Mouse (Mus musculus) heart, embryonic 12.5 days (tissue): ENCODE measurements around the gene Lrrc8b. TPM values are rescaled to one million over a fixed set of nuclear protein-coding genes. Genes with fewer than 3 reads are reported as not detected.

Experiments used
- ATAC-seq: fragments of 200-750 bp; cut with Nextera tagmentation; 2 replicates; pipeline ENCODE4 v1.8.0; 2017; ENCODE audit warnings: moderate TSS enrichment, moderate library complexity; ENCODE audit not compliant: insufficient number of reproducible peaks, low FRiP score
- H3K27ac ChIP-seq: fragments of 300-500 bp; sonication (generic); 2 replicates; pipeline ENCODE4 v1.5.1; 2016; ENCODE audit warnings: mild to moderate bottlenecking, moderate library complexity; ENCODE audit not compliant: poor library complexity, severe bottlenecking
- H3K27me3 ChIP-seq: fragments of 300-500 bp; sonication (generic); replicated peaks from 2 replicates; pipeline ENCODE4 v1.6.1; 2016; ENCODE audit warnings: mild to moderate bottlenecking, moderate library complexity
- H3K36me3 ChIP-seq: fragments of 300-500 bp; sonication (generic); 2 replicates; pipeline ENCODE4 v1.6.1; 2016; ENCODE audit warnings: mild to moderate bottlenecking, moderate library complexity
- H3K4me1 ChIP-seq: fragments of 300-500 bp; sonication (generic); replicated peaks from 2 replicates; pipeline ENCODE4 v1.6.1; 2016; ENCODE audit warnings: mild to moderate bottlenecking
- H3K4me2 ChIP-seq: fragments of 300-500 bp; sonication (generic); 2 replicates; pipeline ENCODE4 v1.6.1; 2016; ENCODE audit warnings: mild to moderate bottlenecking, moderate library complexity
- H3K4me3 ChIP-seq: fragments of 300-500 bp; sonication (generic); 2 replicates; pipeline ENCODE4 v1.5.1; 2016; ENCODE audit warnings: mild to moderate bottlenecking
- H3K9ac ChIP-seq: fragments of 300-500 bp; sonication (generic); 2 replicates; pipeline ENCODE4 v1.6.1; 2016; ENCODE audit warnings: mild to moderate bottlenecking, moderate library complexity
- H3K9me3 ChIP-seq: fragments of 300-500 bp; sonication (generic); replicated peaks from 2 replicates; pipeline ENCODE4 v1.6.1; 2016; ENCODE audit warnings: mild to moderate bottlenecking, moderate library complexity
- WGBS: fragments of 180-500 bp; shearing (Covaris S2); methylation state at CpG from one replicate; pipeline ENCODE4 v1.1.7; 2016; 5-methylcytosine and 5-hydroxymethylcytosine counted together
- polyA plus RNA-seq: library from polyadenylated mRNA; unstranded; fragments of >200 nt; fragmentation: Nextera tagmentation; extraction: Ambion mirVana; gene quantifications from 2 replicates; pipeline ENCODE4 v1.2.1, GENCODE M21; 2016

The Lrrc8b gene
- 6.1 and 6.5 TPM in 2 replicates for polyA plus RNA-seq

GRCm38 (mm10) chr5:105415198-105415791 is at the start of gene Lrrc8b:
Lrrc8b (plus strand) TSS chr5:105415775.
- peak; percentile 97 for ATAC-seq
- Histone ChIP-seq H3K9me3 (no peaks in the 10 kb centered on the region), H3K4me1 (0 out of 2 replicates have a peak, but pooled peaks cover 13% of the 10 kb centered on the region), H3K4me2 (peak within 1 kb of the TSS; percentile 97), H3K4me3 (peak within 1 kb of the TSS; percentile 73), H3K36me3 (no peaks in the 10 kb centered on the region), H3K9ac (peak within 1 kb of the TSS; percentile 88), H3K27ac (peak within 1 kb of the TSS; percentile 81), H3K27me3 (no peaks in the 10 kb centered on the region)
- WGBS: 3% methylated on average over 63 of the region's 63 CpGs

GRCm38 (mm10) chr5:105381482-105381881 is 34.1 kb upstream of the Lrrc8b start:
- WGBS: 71% methylated on average over 2 of the region's 2 CpGs
- Histone ChIP-seq H3K4me3 (no peak overlapping the region), H3K36me3 (no peaks in the 10 kb centered on the region), H3K4me2 (no peak overlapping the region), H3K27me3 (no peaks in the 10 kb centered on the region), H3K9me3 (no peaks in the 10 kb centered on the region), H3K4me1 (no peaks in the 10 kb centered on the region), H3K27ac (no peak overlapping the region), H3K9ac (no peak overlapping the region)
- no peak for ATAC-seq

- H3K27ac ChIP-seq: no peak overlapping the region
- H3K36me3 ChIP-seq: no peaks in the 10 kb centered on the region
- H3K27me3 ChIP-seq: no peaks in the 10 kb centered on the region
- 75% methylated on average over 2 of the region's 2 CpGs for WGBS
- H3K4me1 ChIP-seq: no peaks in the 10 kb centered on the region
- H3K9me3 ChIP-seq: peaks cover 31% of the 10 kb centered on the region
- no peak overlapping the region for H3K4me3 ChIP-seq
- no peak for ATAC-seq
- H3K9ac ChIP-seq: no peak overlapping the region
- H3K4me2 ChIP-seq: no peak overlapping the region
Measured at GRCm38 (mm10) chr5:105390346-105390745, 25.2 kb upstream of the Lrrc8b start.

- ATAC-seq: no peak
- Histone ChIP-seq H3K9ac (no peak overlapping the region), H3K4me2 (no peak overlapping the region), H3K9me3 (peaks cover 31% of the 10 kb centered on the region), H3K27me3 (no peaks in the 10 kb centered on the region), H3K4me1 (no peaks in the 10 kb centered on the region), H3K4me3 (no peak overlapping the region), H3K36me3 (no peaks in the 10 kb centered on the region), H3K27ac (no peak overlapping the region)
- 80% methylated on average over 6 of the region's 6 CpGs for WGBS
Measured at GRCm38 (mm10) chr5:105393731-105394130, 21.8 kb upstream of the Lrrc8b start.

GRCm38 (mm10) chr5:105395188-105395587 is 20.4 kb upstream of the Lrrc8b start:
- Histone ChIP-seq H3K27ac (no peak overlapping the region), H3K4me3 (no peak overlapping the region), H3K4me1 (no peaks in the 10 kb centered on the region), H3K9ac (no peak overlapping the region), H3K9me3 (peaks cover 25% of the 10 kb centered on the region), H3K27me3 (no peaks in the 10 kb centered on the region), H3K4me2 (no peak overlapping the region), H3K36me3 (no peaks in the 10 kb centered on the region)
- 80% methylated on average over 4 of the region's 4 CpGs for WGBS
- ATAC-seq: no peak

GRCm38 (mm10) chr5:105398966-105399365 is 16.6 kb upstream of the Lrrc8b start:
- Histone ChIP-seq H3K27me3 (no peaks in the 10 kb centered on the region), H3K4me2 (no peak overlapping the region), H3K9ac (no peak overlapping the region), H3K4me1 (no peaks in the 10 kb centered on the region), H3K36me3 (no peaks in the 10 kb centered on the region), H3K9me3 (peaks cover 6% of the 10 kb centered on the region), H3K27ac (no peak overlapping the region), H3K4me3 (no peak overlapping the region)
- WGBS: 81% methylated on average over 6 of the region's 6 CpGs
- ATAC-seq: no peak

GRCm38 (mm10) chr5:105399631-105400423 is 15.7 kb upstream of the Lrrc8b start:
- Histone ChIP-seq H3K27ac (no peak overlapping the region), H3K9me3 (peaks cover 1% of the 10 kb centered on the region), H3K4me3 (no peak overlapping the region), H3K4me2 (peak overlapping the region; percentile 45), H3K27me3 (no peaks in the 10 kb centered on the region), H3K36me3 (no peaks in the 10 kb centered on the region), H3K9ac (0 out of 2 replicates have a peak overlapping the region, but pooled peaks have one; percentile 1), H3K4me1 (no peaks in the 10 kb centered on the region)
- 39% methylated on average over 13 of the region's 13 CpGs for WGBS
- no peak for ATAC-seq

- H3K4me2 ChIP-seq: peak overlapping the region; percentile 45
- ATAC-seq: no peak
- H3K27me3 ChIP-seq: no peaks in the 10 kb centered on the region
- no peaks in the 10 kb centered on the region for H3K9me3 ChIP-seq
- H3K4me1 ChIP-seq: no peaks in the 10 kb centered on the region
- H3K36me3 ChIP-seq: no peaks in the 10 kb centered on the region
- WGBS: 64% methylated on average over 17 of the region's 17 CpGs
- H3K9ac ChIP-seq: 0 out of 2 replicates have a peak overlapping the region, but pooled peaks have one; percentile 1
- H3K27ac ChIP-seq: no peak overlapping the region
- H3K4me3 ChIP-seq: no peak overlapping the region
Measured at GRCm38 (mm10) chr5:105400424-105401375, 14.9 kb upstream of the Lrrc8b start.

- no peak overlapping the region for H3K27ac ChIP-seq
- no peak for ATAC-seq
- no peak overlapping the region for H3K4me3 ChIP-seq
- H3K4me2 ChIP-seq: no peak overlapping the region
- WGBS: 91% methylated on average over 6 of the region's 6 CpGs
- H3K36me3 ChIP-seq: no peaks in the 10 kb centered on the region
- no peak overlapping the region for H3K9ac ChIP-seq
- no peaks in the 10 kb centered on the region for H3K27me3 ChIP-seq
- H3K9me3 ChIP-seq: no peaks in the 10 kb centered on the region
- H3K4me1 ChIP-seq: no peaks in the 10 kb centered on the region
Measured at GRCm38 (mm10) chr5:105401536-105401935, 14.0 kb upstream of the Lrrc8b start.

GRCm38 (mm10) chr5:105404961-105405360 is 10.6 kb upstream of the Lrrc8b start:
- Histone ChIP-seq H3K27ac (no peak overlapping the region), H3K27me3 (no peaks in the 10 kb centered on the region), H3K4me3 (no peak overlapping the region), H3K9ac (no peak overlapping the region), H3K4me1 (no peaks in the 10 kb centered on the region), H3K9me3 (no peaks in the 10 kb centered on the region), H3K36me3 (no peaks in the 10 kb centered on the region), H3K4me2 (no peak overlapping the region)
- 7% methylated on average over 8 of the region's 8 CpGs for WGBS
- no peak for ATAC-seq

- Histone ChIP-seq H3K9me3 (no peaks in the 10 kb centered on the region), H3K27ac (no peak overlapping the region), H3K27me3 (no peaks in the 10 kb centered on the region), H3K4me1 (0 out of 2 replicates have a peak, but pooled peaks cover 4% of the 10 kb centered on the region), H3K4me3 (no peak overlapping the region), H3K4me2 (no peak overlapping the region), H3K9ac (no peak overlapping the region), H3K36me3 (no peaks in the 10 kb centered on the region)
- ATAC-seq: no peak
- WGBS: 82% methylated on average over 5 of the region's 5 CpGs
Measured at GRCm38 (mm10) chr5:105407661-105408060, 7.9 kb upstream of the Lrrc8b start.
